ENCODE assay signal across 16 mouse cellular contexts in genomic region chr13:58472455-58472854, GRCm38 (mm10).
DNase-seq lines count a peak whose midpoint lies in the region; ATAC-seq lines count a peak whose summit lies in the region.
"Had no signal": no experiment of that assay in that cellular context is flagged by ENCODE, and none has a peak within 500 bp of the region (broad histone marks: within the 10 kb centered on the region; RNA-seq: fewer than 3 reads in every experiment).

No protein-coding gene starts in this region.

- H3K9me3 ChIP-seq in forebrain, embryonic 12.5 days = no peaks in the 10 kb centered on the region
- peaks cover 4% of the 10 kb centered on the region; the same call in 1 of the 2 replicates for H3K9me3 ChIP-seq in forebrain, embryonic 10.5 days
- H3K9me3 ChIP-seq in hindbrain, embryonic 13.5 days = no peaks in the 10 kb centered on the region
- peaks cover 3% of the 10 kb centered on the region; the same call in 1 of the 2 replicates for H3K9me3 ChIP-seq in hindbrain, embryonic 10.5 days
- H3K9me3 ChIP-seq in neural tube, embryonic 15.5 days (replicated peaks) = no peaks in the 10 kb centered on the region
- H3K9me3 ChIP-seq: embryonic facial prominence, embryonic 12.5 days; limb, embryonic 13.5 days had no signal

- H3K27me3 ChIP-seq in forebrain, embryonic 12.5 days = peaks cover 14% of the 10 kb centered on the region
- peaks cover 40% of the 10 kb centered on the region for H3K27me3 ChIP-seq in forebrain, embryonic 10.5 days (ENCODE audit: poor library complexity, severe bottlenecking)
- peaks cover 17% of the 10 kb centered on the region for H3K27me3 ChIP-seq in hindbrain, embryonic 13.5 days
- peaks cover 19% of the 10 kb centered on the region for H3K27me3 ChIP-seq in hindbrain, embryonic 10.5 days (ENCODE audit: insufficient read depth, poor library complexity, severe bottlenecking)
- 0 out of 2 replicates have a peak, but pooled peaks cover 3% of the 10 kb centered on the region for H3K27me3 ChIP-seq in neural tube, embryonic 15.5 days (replicated peaks)

- H3K9ac ChIP-seq in forebrain, embryonic 12.5 days = no peak overlapping the region
- no peak overlapping the region for H3K9ac ChIP-seq in hindbrain, embryonic 13.5 days
- H3K9ac ChIP-seq in neural tube, embryonic 15.5 days (replicated peaks) = no peak overlapping the region
- H3K9ac ChIP-seq: embryonic facial prominence, embryonic 12.5 days; limb, embryonic 13.5 days had no signal

- DNase-seq in forebrain, embryonic 10.5 days (ENCODE audit: extremely low spot score, low spot score) = no peak
- DNase-seq in hindbrain, embryonic 10.5 days (ENCODE audit: low spot score) = no peak
- peak; percentile 51 for DNase-seq in testis, postnatal 10 days (ENCODE audit: low spot score)
- DNase-seq in testis, postnatal 14 days (ENCODE audit: low spot score) = no peak
- DNase-seq in layer of hippocampus, adult 11-12 months (ENCODE audit: low spot score) = no peak
- DNase-seq: cerebellum, postnatal 36 days; gastrocnemius, postnatal 36 days; kidney, adult 9 months; lung, adult 2 months had no signal

- ATAC-seq in forebrain, embryonic 12.5 days (ENCODE audit: low FRiP score) = no peak
- no peak for ATAC-seq in hindbrain, embryonic 13.5 days (ENCODE audit: low FRiP score)
- ATAC-seq in neural tube, embryonic 15.5 days (ENCODE audit: low FRiP score) = no peak

- H3K27ac ChIP-seq in forebrain, embryonic 12.5 days = no peak overlapping the region
- H3K27ac ChIP-seq in forebrain, embryonic 10.5 days = no peak overlapping the region
- H3K27ac ChIP-seq in hindbrain, embryonic 13.5 days = no peak overlapping the region
- no peak overlapping the region for H3K27ac ChIP-seq in hindbrain, embryonic 10.5 days
- H3K27ac ChIP-seq in neural tube, embryonic 15.5 days (replicated peaks) = no peak overlapping the region
- H3K27ac ChIP-seq: embryonic facial prominence, embryonic 12.5 days; heart, embryonic 15.5 days; left cerebral cortex, adult 2 months; limb, embryonic 13.5 days had no signal

- H3K36me3 ChIP-seq in forebrain, embryonic 12.5 days (replicated peaks) = no peaks in the 10 kb centered on the region
- H3K36me3 ChIP-seq in forebrain, embryonic 10.5 days (replicated peaks) = no peaks in the 10 kb centered on the region
- no peaks in the 10 kb centered on the region for H3K36me3 ChIP-seq in hindbrain, embryonic 13.5 days
- no peaks in the 10 kb centered on the region for H3K36me3 ChIP-seq in hindbrain, embryonic 10.5 days
- H3K36me3 ChIP-seq in neural tube, embryonic 15.5 days = no peaks in the 10 kb centered on the region
- H3K36me3 ChIP-seq: embryonic facial prominence, embryonic 12.5 days; heart, embryonic 15.5 days; limb, embryonic 13.5 days had no signal

- WGBS in forebrain, embryonic 12.5 days = 70% methylated on average over 14 of the region's 14 CpGs
- WGBS in forebrain, embryonic 10.5 days = 77% methylated on average over 14 of the region's 14 CpGs
- 72% methylated on average over 14 of the region's 14 CpGs for WGBS in hindbrain, embryonic 13.5 days
- 70% methylated on average over 14 of the region's 14 CpGs for WGBS in hindbrain, embryonic 10.5 days
- WGBS in neural tube, embryonic 15.5 days = 75% methylated on average over 14 of the region's 14 CpGs

- peak overlapping the region; percentile 19 for H3K4me2 ChIP-seq in forebrain, embryonic 12.5 days
- H3K4me2 ChIP-seq in hindbrain, embryonic 13.5 days = peak overlapping the region; percentile 64; the same call in 1 of the 2 replicates
- peak overlapping the region; percentile 72 for H3K4me2 ChIP-seq in neural tube, embryonic 15.5 days

- peaks cover 13% of the 10 kb centered on the region for H3K4me1 ChIP-seq in forebrain, embryonic 12.5 days
- H3K4me1 ChIP-seq in forebrain, embryonic 10.5 days = peaks cover 41% of the 10 kb centered on the region
- peaks cover 20% of the 10 kb centered on the region for H3K4me1 ChIP-seq in hindbrain, embryonic 13.5 days (replicated peaks)
- H3K4me1 ChIP-seq in hindbrain, embryonic 10.5 days (replicated peaks) = peaks cover 58% of the 10 kb centered on the region
- peaks cover 12% of the 10 kb centered on the region for H3K4me1 ChIP-seq in neural tube, embryonic 15.5 days

- no peak overlapping the region for H3K4me3 ChIP-seq in forebrain, embryonic 12.5 days (replicated peaks)
- no peak overlapping the region for H3K4me3 ChIP-seq in forebrain, embryonic 10.5 days
- no peak overlapping the region for H3K4me3 ChIP-seq in hindbrain, embryonic 13.5 days
- H3K4me3 ChIP-seq in hindbrain, embryonic 10.5 days = no peak overlapping the region
- H3K4me3 ChIP-seq in neural tube, embryonic 15.5 days (replicated peaks) = no peak overlapping the region

Comparison
In these comparisons a context has a peak if more than half of its experiments do, and no peak if none do; other contexts are left out.
1. H3K4me2 ChIP-seq: peak in every context shown above with its lines; median percentile 72 in neural tube, embryonic 15.5 days; 64 in hindbrain, embryonic 13.5 days; 19 in forebrain, embryonic 12.5 days.